Mouse (Mus musculus): ENCODE results near the gene Entpd7. TPM values are rescaled to one million over a fixed set of nuclear protein-coding genes. Genes with fewer than 3 reads are reported as not detected.

Gene Entpd7
- polyA plus RNA-seq, 1 experiment from 2014 or later = 16.5 TPM

DNA sequence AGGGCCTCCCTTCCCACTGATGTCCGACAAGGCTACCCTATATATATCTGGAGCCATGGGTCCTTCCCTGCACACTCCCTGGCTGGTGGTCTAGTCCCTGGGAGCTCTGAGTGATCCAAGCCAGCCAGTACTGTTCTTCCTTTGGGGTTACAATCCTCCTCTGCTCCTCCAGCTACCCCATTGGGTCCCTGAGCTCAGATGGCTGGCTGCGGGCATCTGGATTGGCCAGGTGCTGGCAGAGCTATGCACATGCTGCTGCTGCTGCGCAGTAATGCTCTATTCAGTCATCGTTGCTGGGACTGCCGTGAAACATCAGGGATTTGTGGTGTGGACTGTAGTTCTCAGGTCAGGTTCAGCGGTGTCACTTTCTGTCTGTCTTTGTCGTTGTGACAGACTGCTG lies 35.3 kb downstream of the Entpd7 start:
- ATAC-seq (replicated peaks; ENCODE audit: low FRiP score, low TSS enrichment, low read depth) (no peak), DNase-seq (ENCODE audit: low spot score) (no peak)
- H3K9me3 ChIP-seq (ENCODE audit: control insufficient read depth, low read length) = no peaks in the 10 kb centered on the region
- H3K36me3 ChIP-seq (ENCODE audit: control insufficient read depth, insufficient read depth, low read length) = peaks cover 89% of the 10 kb centered on the region
- no peak overlapping the region for H3K4me3 ChIP-seq (ENCODE audit: low read depth, low read length)
- H3K4me1 ChIP-seq (replicated peaks; ENCODE audit: control insufficient read depth, insufficient read depth, low read length) = no peaks in the 10 kb centered on the region
- WGBS = 86% methylated on average over 7 of the region's 7 CpGs
- H3K4me2 ChIP-seq (ENCODE audit: low read length) = no peak overlapping the region
- H3K27ac ChIP-seq (ENCODE audit: low read depth) = no peak overlapping the region
- no peaks in the 10 kb centered on the region for H3K27me3 ChIP-seq (replicated peaks; ENCODE audit: control insufficient read depth, insufficient read depth, low read length)
- no peak overlapping the region for H3K9ac ChIP-seq (ENCODE audit: low read length)

DNA sequence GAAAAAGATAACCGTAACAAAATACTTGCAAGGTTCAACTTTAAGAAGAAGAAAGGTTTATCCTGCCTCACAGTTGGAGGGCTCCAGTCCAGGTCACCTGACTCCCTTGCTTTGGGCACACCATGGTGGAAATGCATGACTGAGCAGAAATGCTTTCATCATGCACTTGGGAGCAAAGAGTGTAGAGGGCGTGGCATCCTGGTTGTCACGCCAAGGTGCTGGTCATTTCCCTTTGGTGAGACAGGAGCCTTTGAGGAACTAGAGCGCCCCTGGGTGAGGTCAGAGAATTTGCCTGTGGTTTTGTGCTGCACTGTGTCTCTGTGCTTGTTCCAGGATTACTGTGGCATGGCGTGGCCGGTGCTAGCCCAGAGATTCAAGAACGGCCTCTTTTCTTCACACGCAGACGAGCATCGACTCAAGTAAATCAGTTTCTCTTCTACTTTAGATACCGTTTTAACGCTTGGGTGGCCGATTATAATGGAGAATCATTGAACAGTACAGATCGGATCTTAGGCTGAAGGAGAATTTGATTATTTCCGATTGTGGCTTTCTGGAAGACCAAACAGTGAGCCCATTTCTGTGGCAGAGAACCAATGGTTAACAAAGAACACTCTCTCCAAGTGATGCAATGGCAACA lies 37.2 kb downstream of the Entpd7 start:
- no peak overlapping the region for H3K27ac ChIP-seq (ENCODE audit: low read depth)
- no peaks in the 10 kb centered on the region for H3K27me3 ChIP-seq (replicated peaks; ENCODE audit: control insufficient read depth, insufficient read depth, low read length)
- peaks cover 77% of the 10 kb centered on the region for H3K36me3 ChIP-seq (ENCODE audit: control insufficient read depth, insufficient read depth, low read length)
- no peak overlapping the region for H3K4me2 ChIP-seq (ENCODE audit: low read length)
- H3K9ac ChIP-seq (ENCODE audit: low read length) = no peak overlapping the region
- no peaks in the 10 kb centered on the region for H3K4me1 ChIP-seq (replicated peaks; ENCODE audit: control insufficient read depth, insufficient read depth, low read length)
- no peak overlapping the region for H3K4me3 ChIP-seq (ENCODE audit: low read depth, low read length)
- no peak for DNase-seq (ENCODE audit: low spot score)
- 95% methylated on average over 15 of the region's 15 CpGs for WGBS
- H3K9me3 ChIP-seq (ENCODE audit: control insufficient read depth, low read length) = no peaks in the 10 kb centered on the region
- ATAC-seq (replicated peaks; ENCODE audit: low FRiP score, low TSS enrichment, low read depth) = no peak

DNA sequence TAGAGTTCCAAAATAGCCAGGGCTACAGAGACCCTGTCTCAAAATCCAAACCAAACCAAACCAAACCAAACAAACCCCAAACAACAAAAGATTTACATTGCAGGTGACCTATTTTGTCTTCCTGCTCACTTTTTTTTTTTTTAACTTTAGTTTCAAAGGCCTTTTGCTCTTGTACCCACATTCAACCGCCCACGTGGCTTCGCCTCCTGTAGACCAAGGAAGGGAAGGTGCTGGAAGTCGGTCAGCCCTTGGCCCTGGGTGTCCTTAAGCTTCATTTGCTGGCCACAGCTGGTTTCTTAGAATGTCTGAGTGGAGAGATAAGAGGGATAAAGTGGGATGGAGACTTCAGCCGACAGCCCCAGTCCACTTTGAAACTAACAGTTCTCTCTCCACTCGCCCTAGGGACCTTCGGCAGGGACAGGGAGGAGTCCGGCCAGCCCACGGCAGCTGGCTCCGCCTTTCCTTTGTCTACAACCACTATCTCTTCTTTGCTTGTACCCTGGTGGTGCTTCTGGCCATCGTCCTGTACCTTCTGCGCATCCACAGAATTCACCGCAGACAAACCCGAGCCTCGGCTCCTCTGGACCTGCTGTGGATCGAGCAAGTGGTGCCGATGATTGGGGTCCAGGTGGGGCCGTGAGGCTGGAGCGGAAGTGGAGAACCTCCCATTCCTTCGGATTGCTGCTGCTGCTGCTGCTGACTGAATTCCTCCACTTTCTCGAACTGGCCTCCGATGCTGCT lies 40.0 kb downstream of the Entpd7 start:
- no peaks in the 10 kb centered on the region for H3K4me1 ChIP-seq (replicated peaks; ENCODE audit: control insufficient read depth, insufficient read depth, low read length)
- H3K4me3 ChIP-seq (ENCODE audit: low read depth, low read length) = peak overlapping the region; percentile 27
- H3K27ac ChIP-seq (ENCODE audit: low read depth) = no peak overlapping the region; the same call in 1 of the 2 replicates
- ATAC-seq (replicated peaks; ENCODE audit: low FRiP score, low TSS enrichment, low read depth) = no peak
- H3K4me2 ChIP-seq (ENCODE audit: low read length) = peak overlapping the region; percentile 47
- WGBS = 36% methylated on average over 22 of the region's 22 CpGs
- H3K27me3 ChIP-seq (replicated peaks; ENCODE audit: control insufficient read depth, insufficient read depth, low read length) = no peaks in the 10 kb centered on the region
- peak overlapping the region; percentile 43; the same call in 1 of the 2 replicates for H3K9ac ChIP-seq (ENCODE audit: low read length)
- H3K36me3 ChIP-seq (ENCODE audit: control insufficient read depth, insufficient read depth, low read length) = peaks cover 56% of the 10 kb centered on the region
- H3K9me3 ChIP-seq (ENCODE audit: control insufficient read depth, low read length) = no peaks in the 10 kb centered on the region
- DNase-seq (ENCODE audit: low spot score) = peak; percentile 68

DNA sequence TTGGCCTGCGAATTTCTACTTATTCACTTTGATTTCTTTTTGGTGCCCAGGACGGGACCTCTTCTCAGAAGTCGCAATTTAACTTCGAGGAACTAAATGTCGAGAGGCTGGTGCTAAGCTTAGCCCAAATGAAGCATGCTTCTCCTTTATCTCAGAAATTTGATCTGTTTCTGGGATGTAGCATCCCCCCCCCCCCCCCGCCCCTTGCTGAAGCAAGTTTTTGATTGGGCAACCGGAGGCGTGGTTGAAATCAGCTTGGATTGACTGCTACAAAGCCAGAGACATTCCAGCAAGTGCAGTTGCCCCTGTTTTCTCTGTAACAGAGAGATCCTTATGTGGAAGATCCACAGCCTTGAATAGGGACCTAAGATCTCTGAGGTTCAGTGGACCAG lies 40.6 kb downstream of the Entpd7 start:
- Histone ChIP-seq H3K27ac (ENCODE audit: low read depth) (no peak overlapping the region), H3K9ac (ENCODE audit: low read length) (peak overlapping the region; percentile 43; the same call in 1 of the 2 replicates), H3K36me3 (ENCODE audit: control insufficient read depth, insufficient read depth, low read length) (peaks cover 56% of the 10 kb centered on the region)

DNA sequence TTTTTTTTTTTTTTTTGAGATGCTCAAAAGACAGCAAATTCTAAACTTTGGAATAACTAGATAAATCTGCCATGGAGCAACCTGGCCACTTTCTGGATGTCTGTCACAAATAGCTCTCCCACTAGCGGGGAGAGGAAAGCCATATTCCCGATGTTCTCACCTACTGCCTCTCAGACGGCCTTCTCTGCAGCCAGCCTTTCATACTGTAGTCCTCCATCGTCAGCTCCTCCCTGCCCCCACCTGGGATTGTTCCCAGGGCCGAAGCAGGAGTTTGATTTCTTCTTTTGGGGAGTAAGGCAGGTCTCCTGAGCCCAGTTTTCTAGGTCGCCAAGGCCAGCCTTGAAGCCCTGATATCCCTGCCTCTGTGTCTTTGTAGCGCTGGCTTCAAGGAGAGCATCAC lies 41.7 kb downstream of the Entpd7 start:
- H3K36me3 ChIP-seq (ENCODE audit: control insufficient read depth, insufficient read depth, low read length) = peaks cover 54% of the 10 kb centered on the region
- H3K4me3 ChIP-seq (ENCODE audit: low read depth, low read length) = no peak overlapping the region
- DNase-seq (ENCODE audit: low spot score) (no peak), ATAC-seq (replicated peaks; ENCODE audit: low FRiP score, low TSS enrichment, low read depth) (no peak)
- H3K27me3 ChIP-seq (replicated peaks; ENCODE audit: control insufficient read depth, insufficient read depth, low read length) = no peaks in the 10 kb centered on the region
- H3K4me2 ChIP-seq (ENCODE audit: low read length) = no peak overlapping the region
- no peak overlapping the region for H3K27ac ChIP-seq (ENCODE audit: low read depth)
- H3K9me3 ChIP-seq (ENCODE audit: control insufficient read depth, low read length) = no peaks in the 10 kb centered on the region
- WGBS = 71% methylated on average over 7 of the region's 7 CpGs
- H3K9ac ChIP-seq (ENCODE audit: low read length) = no peak overlapping the region
- H3K4me1 ChIP-seq (replicated peaks; ENCODE audit: control insufficient read depth, insufficient read depth, low read length) = no peaks in the 10 kb centered on the region

More for the DNA sequence above, 40.6 kb downstream of the Entpd7 start:
- Histone ChIP-seq H3K27me3 (replicated peaks; ENCODE audit: control insufficient read depth, insufficient read depth, low read length) (no peaks in the 10 kb centered on the region), H3K4me2 (ENCODE audit: low read length) (peak overlapping the region; percentile 47), H3K4me1 (replicated peaks; ENCODE audit: control insufficient read depth, insufficient read depth, low read length) (no peaks in the 10 kb centered on the region), H3K9me3 (ENCODE audit: control insufficient read depth, low read length) (no peaks in the 10 kb centered on the region), H3K4me3 (ENCODE audit: low read depth, low read length) (peak overlapping the region; percentile 27; the same call in 1 of the 2 replicates)
- ATAC-seq (replicated peaks; ENCODE audit: low FRiP score, low TSS enrichment, low read depth) = no peak
- 32% methylated on average over 8 of the region's 8 CpGs for WGBS
- no peak for DNase-seq (ENCODE audit: low spot score)

DNA sequence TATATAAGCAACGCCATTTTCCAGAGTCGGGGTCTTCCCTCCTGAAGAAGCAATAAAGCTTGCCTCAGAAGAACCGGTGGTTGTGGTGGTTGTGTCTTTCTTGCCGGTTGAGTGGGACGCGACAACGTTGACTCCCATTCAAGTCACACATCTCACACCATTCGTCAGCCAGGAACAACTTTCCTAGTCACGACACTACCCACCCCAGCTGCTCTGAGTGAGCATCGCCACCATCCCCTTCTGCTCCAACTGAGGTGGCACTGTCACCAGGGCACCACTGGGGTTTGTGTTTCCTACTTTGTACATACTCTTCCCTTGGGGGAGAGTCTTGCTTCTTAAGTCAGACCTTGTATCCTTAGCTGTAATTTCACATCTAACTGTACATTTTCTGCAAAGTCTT lies 48.9 kb downstream of the Entpd7 start:
- Histone ChIP-seq H3K4me3 (ENCODE audit: low read depth, low read length) (no peak overlapping the region), H3K4me2 (ENCODE audit: low read length) (no peak overlapping the region), H3K27me3 (replicated peaks; ENCODE audit: control insufficient read depth, insufficient read depth, low read length) (no peaks in the 10 kb centered on the region), H3K4me1 (replicated peaks; ENCODE audit: control insufficient read depth, insufficient read depth, low read length) (no peaks in the 10 kb centered on the region), H3K9me3 (ENCODE audit: control insufficient read depth, low read length) (no peaks in the 10 kb centered on the region), H3K36me3 (ENCODE audit: control insufficient read depth, insufficient read depth, low read length) (peaks cover 82% of the 10 kb centered on the region), H3K27ac (ENCODE audit: low read depth) (no peak overlapping the region), H3K9ac (ENCODE audit: low read length) (no peak overlapping the region)
- no peak for ATAC-seq (replicated peaks; ENCODE audit: low FRiP score, low TSS enrichment, low read depth)
- 97% methylated on average over 10 of the region's 10 CpGs for WGBS
- no peak for DNase-seq (ENCODE audit: low spot score)

DNA sequence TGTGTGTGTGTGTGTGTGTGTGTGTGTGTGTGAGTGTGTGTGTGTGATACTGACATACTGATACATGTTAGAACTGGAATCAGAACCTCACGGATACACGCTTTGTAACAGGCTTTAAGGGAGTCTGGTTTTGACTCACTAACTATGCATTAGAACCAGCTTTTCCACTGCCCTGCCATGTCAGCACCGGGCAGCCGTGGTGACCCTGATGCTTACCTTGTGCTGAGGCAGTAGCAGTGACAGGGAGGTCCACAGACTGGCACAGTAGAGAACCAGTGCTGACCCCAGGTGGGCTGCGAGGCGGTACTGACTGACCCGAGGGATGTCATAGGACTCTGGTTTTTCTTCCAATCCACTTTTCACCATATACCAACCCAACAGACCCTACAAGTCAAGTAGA lies 53.9 kb downstream of the Entpd7 start:
- no peak for ATAC-seq (replicated peaks; ENCODE audit: low FRiP score, low TSS enrichment, low read depth)
- no peak overlapping the region for H3K4me3 ChIP-seq (ENCODE audit: low read depth, low read length)
- no peaks in the 10 kb centered on the region for H3K4me1 ChIP-seq (replicated peaks; ENCODE audit: control insufficient read depth, insufficient read depth, low read length)
- no peaks in the 10 kb centered on the region for H3K9me3 ChIP-seq (ENCODE audit: control insufficient read depth, low read length)
- DNase-seq (ENCODE audit: low spot score) = peak; percentile 18
- no peaks in the 10 kb centered on the region for H3K27me3 ChIP-seq (replicated peaks; ENCODE audit: control insufficient read depth, insufficient read depth, low read length)
- H3K4me2 ChIP-seq (ENCODE audit: low read length) = no peak overlapping the region
- no peak overlapping the region for H3K27ac ChIP-seq (ENCODE audit: low read depth)
- H3K9ac ChIP-seq (ENCODE audit: low read length) = no peak overlapping the region
- H3K36me3 ChIP-seq (ENCODE audit: control insufficient read depth, insufficient read depth, low read length) = peaks cover 88% of the 10 kb centered on the region
- 94% methylated on average over 7 of the region's 7 CpGs for WGBS

DNA sequence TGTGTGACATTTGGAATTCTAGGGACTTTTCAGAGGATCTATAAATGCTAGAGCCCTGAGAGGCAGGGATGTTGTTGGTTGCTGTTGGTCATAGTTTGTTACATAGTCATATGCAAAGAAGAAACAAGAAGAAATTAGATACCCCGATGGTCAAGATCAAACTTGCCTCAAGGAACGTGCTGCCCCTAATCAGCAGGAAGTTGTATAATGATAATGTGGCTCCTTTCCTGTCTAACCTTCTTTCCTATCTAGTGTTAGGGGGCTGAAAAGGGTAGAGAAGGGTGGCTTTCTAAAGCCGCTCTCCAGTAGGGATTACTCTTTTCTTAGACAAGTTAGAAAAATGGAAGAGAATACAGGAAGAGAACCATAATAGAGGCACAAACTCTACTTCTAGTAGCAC lies 56.3 kb downstream of the Entpd7 start:
- ATAC-seq (replicated peaks; ENCODE audit: low FRiP score, low TSS enrichment, low read depth) = no peak
- H3K36me3 ChIP-seq (ENCODE audit: control insufficient read depth, insufficient read depth, low read length) = peaks cover 87% of the 10 kb centered on the region
- no peaks in the 10 kb centered on the region for H3K27me3 ChIP-seq (replicated peaks; ENCODE audit: control insufficient read depth, insufficient read depth, low read length)
- no peaks in the 10 kb centered on the region for H3K4me1 ChIP-seq (replicated peaks; ENCODE audit: control insufficient read depth, insufficient read depth, low read length)
- 90% methylated on average over 3 of the region's 3 CpGs for WGBS
- no peak for DNase-seq (ENCODE audit: low spot score)
- H3K9me3 ChIP-seq (ENCODE audit: control insufficient read depth, low read length) = no peaks in the 10 kb centered on the region
- no peak overlapping the region for H3K9ac ChIP-seq (ENCODE audit: low read length)
- H3K4me3 ChIP-seq (ENCODE audit: low read depth, low read length) = no peak overlapping the region
- H3K27ac ChIP-seq (ENCODE audit: low read depth) = no peak overlapping the region
- no peak overlapping the region for H3K4me2 ChIP-seq (ENCODE audit: low read length)

DNA sequence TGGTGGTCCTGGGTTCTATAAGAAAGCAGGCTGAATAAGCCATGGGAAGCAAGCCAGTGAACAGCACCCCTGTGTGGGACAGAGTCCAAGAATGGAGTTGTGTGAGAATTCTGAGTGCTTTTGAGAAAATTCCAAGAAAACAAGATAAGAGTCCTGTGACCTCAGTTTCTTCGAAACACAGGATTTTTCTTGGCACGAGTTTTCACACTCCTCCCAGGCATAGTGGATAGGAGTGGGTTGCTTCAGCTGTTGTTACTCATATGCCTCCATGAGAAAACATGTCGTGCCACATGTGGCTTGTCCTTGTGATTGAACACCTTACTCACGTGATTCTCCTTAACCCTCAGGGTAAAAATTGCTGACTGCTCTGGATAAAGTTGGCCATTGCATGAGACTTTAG lies 58.4 kb downstream of the Entpd7 start:
- no peaks in the 10 kb centered on the region for H3K4me1 ChIP-seq (replicated peaks; ENCODE audit: control insufficient read depth, insufficient read depth, low read length)
- H3K4me3 ChIP-seq (ENCODE audit: low read depth, low read length) = no peak overlapping the region
- no peak overlapping the region for H3K9ac ChIP-seq (ENCODE audit: low read length)
- peaks cover 77% of the 10 kb centered on the region for H3K36me3 ChIP-seq (ENCODE audit: control insufficient read depth, insufficient read depth, low read length)
- 93% methylated on average over 4 of the region's 4 CpGs for WGBS
- no peaks in the 10 kb centered on the region for H3K27me3 ChIP-seq (replicated peaks; ENCODE audit: control insufficient read depth, insufficient read depth, low read length)
- H3K4me2 ChIP-seq (ENCODE audit: low read length) = no peak overlapping the region
- no peaks in the 10 kb centered on the region for H3K9me3 ChIP-seq (ENCODE audit: control insufficient read depth, low read length)
- no peak for ATAC-seq (replicated peaks; ENCODE audit: low FRiP score, low TSS enrichment, low read depth)
- no peak for DNase-seq (ENCODE audit: low spot score)
- H3K27ac ChIP-seq (ENCODE audit: low read depth) = no peak overlapping the region
